Mouse (Mus musculus) stomach, postnatal 0 days (tissue): ENCODE measurements around the gene Aven.

Experiments used
- CTCF ChIP-seq: IDR thresholded peaks from 2 replicates; pipeline ENCODE4 v1.5.1; 2016; ENCODE audit warnings: antibody characterized with exemption, low read depth, mild to moderate bottlenecking, moderate library complexity
- EP300 ChIP-seq: optimal IDR thresholded peaks from 2 replicates; pipeline ENCODE3; 2016; ENCODE audit warnings: antibody characterized with exemption

GRCm38 (mm10) chr2:112677246-112677645 is 184.5 kb downstream of the Aven start:
- TF ChIP-seq CTCF = no peak
- no peak for TF ChIP-seq EP300
